Mouse (Mus musculus): ENCODE measurements at regions not wholly inside any gene's neighbourhood (a gene's known extent, or its start where the extent isn't known, plus 50 kb on each side); places are given as distances from the start of the nearest gene placed in this dataset.
A peak's percentile ranks its signal among the peaks of the same experiment; 100 is the strongest.

DNA sequence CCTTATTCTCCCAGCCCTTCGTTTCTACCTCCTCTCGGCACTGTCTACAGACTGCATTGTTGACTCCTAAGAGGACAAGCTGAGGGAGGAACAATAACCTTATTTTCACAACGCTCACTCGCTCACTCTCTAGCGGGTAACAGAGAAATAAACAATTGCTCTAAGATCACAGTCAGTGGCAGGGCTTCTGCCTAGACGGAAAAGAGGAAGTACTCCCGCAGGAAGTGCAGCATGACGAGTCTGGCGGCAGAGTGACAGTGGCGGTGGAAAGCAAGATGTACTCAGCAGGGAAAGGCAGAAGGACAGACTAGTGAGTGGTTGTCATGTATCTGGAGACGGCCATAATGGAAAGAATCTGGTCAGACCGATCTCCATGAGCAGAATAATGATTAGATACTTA lies 421.6 kb downstream of the Efnb2 start:
- TF ChIP-seq CTCF (IDR thresholded peaks at IDR 0.05) (0 out of 2 replicates have a peak, but pooled peaks have one; percentile 8), EP300 (IDR thresholded peaks at IDR 0.05) (no peak)

Measured in lung, postnatal 0 days (tissue).